Mouse (Mus musculus) olfactory bulb, adult 2 months (tissue): ENCODE measurements around the gene Nop58. TPM values are rescaled to one million over a fixed set of nuclear protein-coding genes. Genes with fewer than 3 reads are reported as not detected.

Source experiments
- H3K27ac ChIP-seq: fragments of 200-500 bp; 2 replicates; pipeline ENCODE4 v1.5.1; 2012; ENCODE audit warnings: low read depth, low read length; ENCODE audit not compliant: insufficient read depth
- H3K4me1 ChIP-seq: fragments of 200-500 bp; 2 replicates; pipeline ENCODE4 v1.6.1; 2012; ENCODE audit warnings: low read length; ENCODE audit not compliant: control insufficient read depth, insufficient read depth
- H3K4me3 ChIP-seq: fragments of 200-500 bp; 2 replicates; pipeline ENCODE4 v1.5.1; 2012; ENCODE audit warnings: mild to moderate bottlenecking, low read depth, low read length, moderate library complexity; ENCODE audit not compliant: insufficient read depth
- CTCF ChIP-seq: fragments of 200-500 bp; IDR thresholded peaks from 2 replicates; pipeline ENCODE4 v1.5.1; 2012; ENCODE audit warnings: low read depth, mild to moderate bottlenecking, low read length, moderate library complexity; ENCODE audit not compliant: insufficient read depth
- POLR2A ChIP-seq: fragments of 200-500 bp; IDR thresholded peaks from 2 replicates; pipeline ENCODE4 v1.6.1; 2012; ENCODE audit warnings: mild to moderate bottlenecking, low read depth, low read length, moderate library complexity; ENCODE audit not compliant: insufficient read depth
- WGBS: fragments of 180-500 bp; shearing (Covaris S2); methylation state at CpG from one replicate; pipeline ENCODE4 v1.1.7; 2018; 5-methylcytosine and 5-hydroxymethylcytosine counted together
- polyA plus RNA-seq: library from polyadenylated mRNA; stranded (reverse); fragments of >200 nt; gene quantifications from 2 replicates; pipeline ENCODE4 v1.2.4, GENCODE M21; 2012; ENCODE audit warnings: low replicate concordance; ENCODE audit not compliant: missing spikeins, insufficient read depth, insufficient read length

The Nop58 gene
- polyA plus RNA-seq, 1 experiment: not detected

- H3K4me3 ChIP-seq: no peak overlapping the region
- TF ChIP-seq CTCF (no peak), POLR2A (no peak)
- H3K4me1 ChIP-seq: no peaks in the 10 kb centered on the region
- no peak overlapping the region for H3K27ac ChIP-seq
- WGBS: 85% methylated on average over 3 of the region's 3 CpGs
Observed at GRCm38 (mm10) chr1:59663456-59664135, 21.2 kb upstream of the Nop58 start.

- no peaks in the 10 kb centered on the region for H3K4me1 ChIP-seq
- WGBS: 73% methylated on average over 2 of the region's 2 CpGs
- H3K4me3 ChIP-seq: no peak overlapping the region
- TF ChIP-seq POLR2A (no peak), CTCF (no peak)
- H3K27ac ChIP-seq: no peak overlapping the region
Observed at GRCm38 (mm10) chr1:59668871-59669270, 15.9 kb upstream of the Nop58 start.

- whole genome bisulfite sequencing: 0% methylated on average over 35 of the region's 54 CpGs
- TF ChIP-seq CTCF (no peak), POLR2A (no peak)
Observed at GRCm38 (mm10) chr1:59669962-59670630, 14.7 kb upstream of the Nop58 start.

GRCm38 (mm10) chr1:59670641-59671168, 14.1 kb upstream of the Nop58 start, which contains the start of gene Sumo1:
TSS of gene Sumo1 (minus strand) at chr1:59670834.
- Histone ChIP-seq H3K4me1 (no peaks in the 10 kb centered on the region), H3K27ac (peak within 1 kb of the TSS; percentile 87), H3K4me3 (peak within 1 kb of the TSS; percentile 83)
- under 1% methylated on average over 36 of the region's 36 CpGs for WGBS
- TF ChIP-seq POLR2A (peak; percentile 79), CTCF (no peak)

More at GRCm38 (mm10) chr1:59669962-59670630, 14.7 kb upstream of the Nop58 start:
- Histone ChIP-seq H3K4me1 (no peaks in the 10 kb centered on the region), H3K4me3 (peak overlapping the region; percentile 83), H3K27ac (peak overlapping the region; percentile 87)

- WGBS: 98% methylated on average over 2 of the region's 2 CpGs
- Histone ChIP-seq H3K4me3 (no peak overlapping the region), H3K27ac (no peak overlapping the region), H3K4me1 (no peaks in the 10 kb centered on the region)
- no peak for TF ChIP-seq POLR2A
- no peak for TF ChIP-seq CTCF
Observed at GRCm38 (mm10) chr1:59673661-59674060, 11.1 kb upstream of the Nop58 start.

- TF ChIP-seq CTCF (no peak), POLR2A (no peak)
- peaks cover 2% of the 10 kb centered on the region for H3K4me1 ChIP-seq
- H3K27ac ChIP-seq: no peak overlapping the region
- peak overlapping the region; percentile 43 for H3K4me3 ChIP-seq
- 10% methylated on average over 11 of the region's 11 CpGs for WGBS
Observed at GRCm38 (mm10) chr1:59683926-59684818, 599 bp upstream of the Nop58 start.

GRCm38 (mm10) chr1:59687493-59687892, 2.7 kb downstream of the Nop58 start:
- no peak for TF ChIP-seq POLR2A
- no peak for TF ChIP-seq CTCF
- 50% methylated on average over 1 of the region's 1 CpGs for WGBS
- no peak overlapping the region for H3K4me3 ChIP-seq
- peaks cover 2% of the 10 kb centered on the region for H3K4me1 ChIP-seq
- no peak overlapping the region for H3K27ac ChIP-seq

- no peak overlapping the region for H3K4me3 ChIP-seq
- 97% methylated on average over 5 of the region's 5 CpGs for WGBS
- TF ChIP-seq POLR2A: no peak
- no peak for TF ChIP-seq CTCF
- H3K27ac ChIP-seq: no peak overlapping the region
- peaks cover 2% of the 10 kb centered on the region; the same call in 1 of the 2 replicates for H3K4me1 ChIP-seq
Observed at GRCm38 (mm10) chr1:59690467-59690866, 5.7 kb downstream of the Nop58 start.
